Mouse (Mus musculus): ENCODE results near the gene Ecpas. TPM values are rescaled to one million over a fixed set of nuclear protein-coding genes. Genes with fewer than 3 reads are reported as not detected.

Gene Ecpas
- polyA plus RNA-seq, 1 experiment from 2014 or later = 29.3 TPM

DNA sequence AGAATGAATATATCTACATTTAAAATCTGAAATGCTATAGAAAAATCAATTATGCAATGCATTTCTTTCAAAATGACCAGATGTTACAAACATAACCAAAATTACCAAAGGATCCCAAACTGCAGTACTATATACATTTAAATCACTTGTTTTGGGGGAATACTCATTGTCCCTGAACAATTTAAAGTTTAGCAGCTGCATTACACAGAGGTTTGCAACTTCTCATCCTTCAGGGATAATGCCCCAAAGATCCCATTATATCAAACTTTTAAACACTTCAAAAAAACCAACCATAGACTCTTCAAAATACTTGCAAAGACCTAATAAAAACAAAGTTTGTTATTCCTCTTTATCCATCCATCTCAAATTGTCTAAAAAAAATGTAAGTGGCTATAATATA, 124.9 kb downstream of the Ecpas start, which contains the start of gene Olfr267:
Gene Olfr267, minus strand, starts transcription at position 101 of the 400 bp plus-strand sequence.
- Histone ChIP-seq H3K4me3 (replicated peaks) (no peak within 1 kb of the TSS), H3K4me2 (replicated peaks) (no peak within 1 kb of the TSS), H3K9ac (no peak within 1 kb of the TSS), H3K27ac (no peak within 1 kb of the TSS), H3K27me3 (replicated peaks) (no peaks in the 10 kb centered on the region), H3K36me3 (no peaks in the 10 kb centered on the region), H3K9me3 (no peaks in the 10 kb centered on the region), H3K4me1 (replicated peaks) (no peaks in the 10 kb centered on the region; the same call in 1 of the 2 replicates)
- ATAC-seq = no peak

DNA sequence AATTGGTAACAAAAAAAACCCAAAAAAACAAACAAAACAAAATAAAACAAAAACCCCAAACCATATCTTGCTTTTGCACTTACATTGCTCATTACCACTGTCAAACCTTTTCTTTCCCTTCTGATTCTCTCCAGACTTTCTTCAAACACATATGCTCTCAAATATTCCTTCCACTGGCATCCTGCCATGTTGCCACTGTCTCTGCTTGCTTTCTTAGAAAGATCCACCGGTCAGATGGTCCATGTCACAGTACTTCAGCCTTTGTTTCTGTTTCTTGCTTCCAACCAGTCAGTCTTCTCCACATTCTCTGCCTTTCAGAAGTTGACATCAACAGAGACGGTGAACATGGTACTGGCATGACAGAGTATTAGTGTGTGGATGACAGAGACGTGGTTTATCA, 125.9 kb downstream of the Ecpas start:
- no peak overlapping the region for H3K9ac ChIP-seq
- H3K27me3 ChIP-seq (replicated peaks) = no peaks in the 10 kb centered on the region
- no peaks in the 10 kb centered on the region for H3K36me3 ChIP-seq
- no peak for ATAC-seq
- H3K4me1 ChIP-seq (replicated peaks) = no peaks in the 10 kb centered on the region; the same call in 1 of the 2 replicates
- H3K9me3 ChIP-seq = no peaks in the 10 kb centered on the region
- H3K4me3 ChIP-seq (replicated peaks) = no peak overlapping the region
- 38% methylated on average over 3 of the region's 3 CpGs for WGBS
- no peak overlapping the region for H3K27ac ChIP-seq
- H3K4me2 ChIP-seq (replicated peaks) = no peak overlapping the region

GRCm38 (mm10) chr4:58763417-58763816, 149.1 kb downstream of the Ecpas start:
- Histone ChIP-seq H3K27ac (no peak overlapping the region), H3K4me1 (replicated peaks) (no peaks in the 10 kb centered on the region)
- 63% methylated on average over 3 of the region's 3 CpGs for WGBS

GRCm38 (mm10) chr4:58749510-58749909, 163.0 kb downstream of the Ecpas start:
- Histone ChIP-seq H3K9me3 (no peaks in the 10 kb centered on the region), H3K27ac (no peak overlapping the region), H3K4me2 (replicated peaks) (no peak overlapping the region), H3K4me1 (replicated peaks) (no peaks in the 10 kb centered on the region; the same call in 1 of the 2 replicates), H3K36me3 (no peaks in the 10 kb centered on the region), H3K4me3 (replicated peaks) (no peak overlapping the region), H3K27me3 (replicated peaks) (no peaks in the 10 kb centered on the region), H3K9ac (no peak overlapping the region)
- 41% methylated on average over 2 of the region's 2 CpGs for WGBS
- ATAC-seq = no peak

More at GRCm38 (mm10) chr4:58763417-58763816, 149.1 kb downstream of the Ecpas start:
- H3K4me3 ChIP-seq (replicated peaks) = no peak overlapping the region
- no peak for ATAC-seq
- H3K9ac ChIP-seq = no peak overlapping the region
- H3K4me2 ChIP-seq (replicated peaks) = no peak overlapping the region
- no peaks in the 10 kb centered on the region for H3K9me3 ChIP-seq
- H3K36me3 ChIP-seq = no peaks in the 10 kb centered on the region
- H3K27me3 ChIP-seq (replicated peaks) = no peaks in the 10 kb centered on the region

GRCm38 (mm10) chr4:58749101-58749500, 163.4 kb downstream of the Ecpas start:
- no peak overlapping the region for H3K9ac ChIP-seq
- H3K9me3 ChIP-seq = no peaks in the 10 kb centered on the region
- peak overlapping the region; percentile 52 for H3K27ac ChIP-seq
- H3K4me1 ChIP-seq (replicated peaks) = no peaks in the 10 kb centered on the region; the same call in 1 of the 2 replicates
- H3K27me3 ChIP-seq (replicated peaks) = no peaks in the 10 kb centered on the region
- no peak overlapping the region for H3K4me2 ChIP-seq (replicated peaks)
- H3K4me3 ChIP-seq (replicated peaks) = no peak overlapping the region
- no peaks in the 10 kb centered on the region for H3K36me3 ChIP-seq
- 0 out of 2 replicates have a peak, but pooled peaks have one; percentile 14 for ATAC-seq
- WGBS = 34% methylated on average over 10 of the region's 10 CpGs

Other genes with a start within 250 kb of the Ecpas start
- gene Olfr267, start 125.0 kb downstream of the Ecpas start, polyA plus RNA-seq (2015; fragmentation: Nextera tagmentation; extraction: Ambion mirVana) = not detected in 2 replicates
- 0.20 and 0.40 TPM in 2 replicates for gene Zkscan16, start 30.9 kb upstream of the Ecpas start, polyA plus RNA-seq (2015; fragmentation: Nextera tagmentation; extraction: Ambion mirVana)
- 39.2 and 39.3 TPM in 2 replicates for gene Ptgr1, start 74.4 kb upstream of the Ecpas start, polyA plus RNA-seq (2015; fragmentation: Nextera tagmentation; extraction: Ambion mirVana)
- 12.5 and 13.1 TPM in 2 replicates for gene Dnajc25, start 82.3 kb upstream of the Ecpas start, polyA plus RNA-seq (2015; fragmentation: Nextera tagmentation; extraction: Ambion mirVana)
- gene Gm20503, start 90.5 kb upstream of the Ecpas start, polyA plus RNA-seq (2015; fragmentation: Nextera tagmentation; extraction: Ambion mirVana) = 11.4 and 12.0 TPM in 2 replicates
- 85.6 and 113 TPM in 2 replicates for gene Gng10, start 122.3 kb upstream of the Ecpas start, polyA plus RNA-seq (2015; fragmentation: Nextera tagmentation; extraction: Ambion mirVana)
- not detected in 2 replicates for gene AI481877, start 226.2 kb upstream of the Ecpas start, polyA plus RNA-seq (2015; fragmentation: Nextera tagmentation; extraction: Ambion mirVana)

Data from intestine, embryonic 15.5 days (tissue).